Mouse (Mus musculus): ENCODE results near the gene Tbca. TPM values are rescaled to one million over a fixed set of nuclear protein-coding genes. Genes with fewer than 3 reads are reported as not detected.

Gene Tbca
- polyA plus RNA-seq, 1 experiment from 2014 or later = 258 TPM

GRCm38 (mm10) chr13:94806315-94807179, 17.8 kb downstream of the Tbca start:
- WGBS = 35% methylated on average over 9 of the region's 9 CpGs
- no peaks in the 10 kb centered on the region for H3K9me3 ChIP-seq (ENCODE audit: control insufficient read depth, low read length)
- no peak for ATAC-seq (ENCODE audit: low read depth)
- H3K4me2 ChIP-seq (ENCODE audit: low read depth, low read length) = no peak overlapping the region
- H3K27ac ChIP-seq (replicated peaks; ENCODE audit: low read depth, low read length) = no peak overlapping the region
- H3K4me3 ChIP-seq (ENCODE audit: low read depth, low read length) = no peak overlapping the region
- peaks cover 7% of the 10 kb centered on the region for H3K4me1 ChIP-seq (ENCODE audit: control insufficient read depth, insufficient read depth, low read length)
- no peak for DNase-seq (ENCODE audit: low spot score)
- H3K9ac ChIP-seq (ENCODE audit: low read depth, low read length) = no peak overlapping the region
- H3K27me3 ChIP-seq (replicated peaks; ENCODE audit: control insufficient read depth, insufficient read depth, low read length) = no peaks in the 10 kb centered on the region
- no peaks in the 10 kb centered on the region for H3K36me3 ChIP-seq (ENCODE audit: control insufficient read depth, insufficient read depth, low read length)

- Histone ChIP-seq H3K27me3 (replicated peaks; ENCODE audit: control insufficient read depth, insufficient read depth, low read length) (no peaks in the 10 kb centered on the region), H3K9ac (ENCODE audit: low read depth, low read length) (no peak overlapping the region), H3K4me1 (ENCODE audit: control insufficient read depth, insufficient read depth, low read length) (peaks cover 7% of the 10 kb centered on the region), H3K9me3 (ENCODE audit: control insufficient read depth, low read length) (no peaks in the 10 kb centered on the region), H3K4me3 (ENCODE audit: low read depth, low read length) (no peak overlapping the region), H3K36me3 (ENCODE audit: control insufficient read depth, insufficient read depth, low read length) (no peaks in the 10 kb centered on the region), H3K27ac (replicated peaks; ENCODE audit: low read depth, low read length) (no peak overlapping the region), H3K4me2 (ENCODE audit: low read depth, low read length) (no peak overlapping the region)
- ATAC-seq (ENCODE audit: low read depth) = no peak
- no peak for DNase-seq (ENCODE audit: low spot score)
Measured at GRCm38 (mm10) chr13:94808596-94808995, 19.9 kb downstream of the Tbca start.

GRCm38 (mm10) chr13:94809724-94810123, 21.0 kb downstream of the Tbca start:
- Histone ChIP-seq H3K36me3 (ENCODE audit: control insufficient read depth, insufficient read depth, low read length) (no peaks in the 10 kb centered on the region), H3K27me3 (replicated peaks; ENCODE audit: control insufficient read depth, insufficient read depth, low read length) (no peaks in the 10 kb centered on the region), H3K4me2 (ENCODE audit: low read depth, low read length) (no peak overlapping the region), H3K9ac (ENCODE audit: low read depth, low read length) (no peak overlapping the region), H3K9me3 (ENCODE audit: control insufficient read depth, low read length) (no peaks in the 10 kb centered on the region), H3K27ac (replicated peaks; ENCODE audit: low read depth, low read length) (no peak overlapping the region), H3K4me3 (ENCODE audit: low read depth, low read length) (no peak overlapping the region), H3K4me1 (ENCODE audit: control insufficient read depth, insufficient read depth, low read length) (peaks cover 7% of the 10 kb centered on the region)
- WGBS = 48% methylated on average over 1 of the region's 1 CpGs
- ATAC-seq (ENCODE audit: low read depth) (no peak), DNase-seq (ENCODE audit: low spot score) (no peak)

GRCm38 (mm10) chr13:94811451-94811850, 22.7 kb downstream of the Tbca start:
- ATAC-seq (ENCODE audit: low read depth) = no peak
- H3K4me2 ChIP-seq (ENCODE audit: low read depth, low read length) = no peak overlapping the region
- WGBS = 87% methylated on average over 1 of the region's 1 CpGs

GRCm38 (mm10) chr13:94813770-94814169, 25.1 kb downstream of the Tbca start:
- DNase-seq (ENCODE audit: low spot score) = no peak
- ATAC-seq (ENCODE audit: low read depth) = no peak
- H3K4me2 ChIP-seq (ENCODE audit: low read depth, low read length) = no peak overlapping the region
- H3K4me1 ChIP-seq (ENCODE audit: control insufficient read depth, insufficient read depth, low read length) = peaks cover 6% of the 10 kb centered on the region; the same call in 1 of the 2 replicates
- no peak overlapping the region for H3K9ac ChIP-seq (ENCODE audit: low read depth, low read length)
- H3K27me3 ChIP-seq (replicated peaks; ENCODE audit: control insufficient read depth, insufficient read depth, low read length) = no peaks in the 10 kb centered on the region
- H3K36me3 ChIP-seq (ENCODE audit: control insufficient read depth, insufficient read depth, low read length) = no peaks in the 10 kb centered on the region
- H3K9me3 ChIP-seq (ENCODE audit: control insufficient read depth, low read length) = no peaks in the 10 kb centered on the region
- no peak overlapping the region for H3K27ac ChIP-seq (replicated peaks; ENCODE audit: low read depth, low read length)
- 45% methylated on average over 3 of the region's 3 CpGs for WGBS
- H3K4me3 ChIP-seq (ENCODE audit: low read depth, low read length) = no peak overlapping the region

More at GRCm38 (mm10) chr13:94811451-94811850, 22.7 kb downstream of the Tbca start:
- Histone ChIP-seq H3K4me3 (ENCODE audit: low read depth, low read length) (no peak overlapping the region), H3K27me3 (replicated peaks; ENCODE audit: control insufficient read depth, insufficient read depth, low read length) (no peaks in the 10 kb centered on the region), H3K9ac (ENCODE audit: low read depth, low read length) (no peak overlapping the region), H3K27ac (replicated peaks; ENCODE audit: low read depth, low read length) (no peak overlapping the region), H3K9me3 (ENCODE audit: control insufficient read depth, low read length) (no peaks in the 10 kb centered on the region), H3K4me1 (ENCODE audit: control insufficient read depth, insufficient read depth, low read length) (peaks cover 6% of the 10 kb centered on the region), H3K36me3 (ENCODE audit: control insufficient read depth, insufficient read depth, low read length) (no peaks in the 10 kb centered on the region)
- no peak for DNase-seq (ENCODE audit: low spot score)

- Histone ChIP-seq H3K4me1 (ENCODE audit: control insufficient read depth, insufficient read depth, low read length) (peaks cover 6% of the 10 kb centered on the region; the same call in 1 of the 2 replicates), H3K36me3 (ENCODE audit: control insufficient read depth, insufficient read depth, low read length) (no peaks in the 10 kb centered on the region; the same call in 1 of the 2 replicates), H3K27me3 (replicated peaks; ENCODE audit: control insufficient read depth, insufficient read depth, low read length) (no peaks in the 10 kb centered on the region), H3K4me2 (ENCODE audit: low read depth, low read length) (no peak overlapping the region), H3K4me3 (ENCODE audit: low read depth, low read length) (no peak overlapping the region), H3K9me3 (ENCODE audit: control insufficient read depth, low read length) (no peaks in the 10 kb centered on the region), H3K9ac (ENCODE audit: low read depth, low read length) (no peak overlapping the region), H3K27ac (replicated peaks; ENCODE audit: low read depth, low read length) (no peak overlapping the region)
- ATAC-seq (ENCODE audit: low read depth) (no peak), DNase-seq (ENCODE audit: low spot score) (no peak)
- WGBS = 82% methylated on average over 3 of the region's 3 CpGs
Measured at GRCm38 (mm10) chr13:94820516-94820915, 31.8 kb downstream of the Tbca start.

GRCm38 (mm10) chr13:94820956-94821355, 32.2 kb downstream of the Tbca start:
- H3K27me3 ChIP-seq (replicated peaks; ENCODE audit: control insufficient read depth, insufficient read depth, low read length) = no peaks in the 10 kb centered on the region
- H3K36me3 ChIP-seq (ENCODE audit: control insufficient read depth, insufficient read depth, low read length) = no peaks in the 10 kb centered on the region; the same call in 1 of the 2 replicates
- no peak overlapping the region for H3K4me2 ChIP-seq (ENCODE audit: low read depth, low read length)
- DNase-seq (ENCODE audit: low spot score) = no peak
- ATAC-seq (ENCODE audit: low read depth) = no peak
- H3K4me1 ChIP-seq (ENCODE audit: control insufficient read depth, insufficient read depth, low read length) = peaks cover 6% of the 10 kb centered on the region; the same call in 1 of the 2 replicates
- 57% methylated on average over 2 of the region's 2 CpGs for WGBS
- no peak overlapping the region for H3K9ac ChIP-seq (ENCODE audit: low read depth, low read length)
- no peak overlapping the region for H3K4me3 ChIP-seq (ENCODE audit: low read depth, low read length)
- H3K9me3 ChIP-seq (ENCODE audit: control insufficient read depth, low read length) = no peaks in the 10 kb centered on the region
- no peak overlapping the region for H3K27ac ChIP-seq (replicated peaks; ENCODE audit: low read depth, low read length)

- Histone ChIP-seq H3K27me3 (replicated peaks; ENCODE audit: control insufficient read depth, insufficient read depth, low read length) (no peaks in the 10 kb centered on the region), H3K9me3 (ENCODE audit: control insufficient read depth, low read length) (no peaks in the 10 kb centered on the region), H3K36me3 (ENCODE audit: control insufficient read depth, insufficient read depth, low read length) (no peaks in the 10 kb centered on the region; the same call in 1 of the 2 replicates), H3K4me2 (ENCODE audit: low read depth, low read length) (no peak overlapping the region), H3K4me1 (ENCODE audit: control insufficient read depth, insufficient read depth, low read length) (0 out of 2 replicates have a peak, but pooled peaks cover 5% of the 10 kb centered on the region), H3K27ac (replicated peaks; ENCODE audit: low read depth, low read length) (no peak overlapping the region), H3K9ac (ENCODE audit: low read depth, low read length) (no peak overlapping the region), H3K4me3 (ENCODE audit: low read depth, low read length) (no peak overlapping the region)
- DNase-seq (ENCODE audit: low spot score) (no peak), ATAC-seq (ENCODE audit: low read depth) (no peak)
- 91% methylated on average over 5 of the region's 5 CpGs for WGBS
Measured at GRCm38 (mm10) chr13:94826389-94826788, 37.7 kb downstream of the Tbca start.

- DNase-seq (ENCODE audit: low spot score) = no peak
- no peak overlapping the region for H3K27ac ChIP-seq (replicated peaks; ENCODE audit: low read depth, low read length)
- H3K9me3 ChIP-seq (ENCODE audit: control insufficient read depth, low read length) = no peaks in the 10 kb centered on the region
- H3K27me3 ChIP-seq (replicated peaks; ENCODE audit: control insufficient read depth, insufficient read depth, low read length) = no peaks in the 10 kb centered on the region
- no peaks in the 10 kb centered on the region; the same call in 1 of the 2 replicates for H3K36me3 ChIP-seq (ENCODE audit: control insufficient read depth, insufficient read depth, low read length)
- H3K4me1 ChIP-seq (ENCODE audit: control insufficient read depth, insufficient read depth, low read length) = 0 out of 2 replicates have a peak, but pooled peaks cover 5% of the 10 kb centered on the region
- H3K9ac ChIP-seq (ENCODE audit: low read depth, low read length) = no peak overlapping the region
- ATAC-seq (ENCODE audit: low read depth) = no peak
- no peak overlapping the region for H3K4me2 ChIP-seq (ENCODE audit: low read depth, low read length)
- 71% methylated on average over 2 of the region's 2 CpGs for WGBS
- H3K4me3 ChIP-seq (ENCODE audit: low read depth, low read length) = no peak overlapping the region
Measured at GRCm38 (mm10) chr13:94826986-94827385, 38.3 kb downstream of the Tbca start.

All from embryonic facial prominence, embryonic 14.5 days (tissue).